ENCODE assay signal across 19 mouse cellular contexts in genomic region chr2:139859424-139860132, GRCm38 (mm10).
DNase-seq lines count a peak whose midpoint lies in the region; ATAC-seq and TF ChIP-seq lines count a peak whose summit lies in the region.
"Had no signal": no experiment of that assay in that cellular context is flagged by ENCODE, and none has a peak within 500 bp of the region (broad histone marks: within the 10 kb centered on the region; RNA-seq: fewer than 3 reads in every experiment).

No protein-coding gene starts in this region.

- TF ChIP-seq CTCF in kidney, postnatal 0 days (IDR thresholded peaks at IDR 0.05; ENCODE audit: low read depth) = no peak
- TF ChIP-seq CTCF in lung, embryonic 14.5 days (IDR thresholded peaks at IDR 0.05; ENCODE audit: low read depth) = no peak

- no peak overlapping the region for H3K4me3 ChIP-seq in kidney, postnatal 0 days (replicated peaks; ENCODE audit: low read depth, low read length)
- no peak overlapping the region for H3K4me3 ChIP-seq in lung, embryonic 14.5 days (ENCODE audit: low read depth, low read length)
- H3K4me3 ChIP-seq: heart, embryonic 15.5 days; hindbrain, embryonic 15.5 days; limb, embryonic 12.5 days; megakaryocyte, embryonic 14.5 days had no signal

- no peak overlapping the region for H3K27ac ChIP-seq in kidney, postnatal 0 days
- H3K27ac ChIP-seq in lung, embryonic 14.5 days (ENCODE audit: low read depth) = peak overlapping the region; percentile 90
- H3K27ac ChIP-seq: heart, embryonic 15.5 days; hindbrain, embryonic 15.5 days; limb, embryonic 12.5 days had no signal

- H3K4me2 ChIP-seq in kidney, postnatal 0 days (ENCODE audit: low read length) = no peak overlapping the region
- H3K4me2 ChIP-seq in lung, embryonic 14.5 days = no peak overlapping the region
- H3K4me2 ChIP-seq: heart, embryonic 15.5 days; hindbrain, embryonic 15.5 days; limb, embryonic 12.5 days had no signal

- no peaks in the 10 kb centered on the region for H3K9me3 ChIP-seq in kidney, postnatal 0 days (replicated peaks; ENCODE audit: low read length)
- no peaks in the 10 kb centered on the region for H3K9me3 ChIP-seq in lung, embryonic 14.5 days (ENCODE audit: low read depth, low read length)
- H3K9me3 ChIP-seq: heart, embryonic 15.5 days; hindbrain, embryonic 15.5 days; limb, embryonic 12.5 days; megakaryocyte, embryonic 14.5 days had no signal

- DNase-seq in urinary bladder, postnatal 14 days (ENCODE audit: low spot score) = peak; percentile 9
- no peak for DNase-seq in urinary bladder, postnatal 36 days (ENCODE audit: low spot score in 2 of 2)
- DNase-seq in kidney, postnatal 0 days (ENCODE audit: low spot score) = peak; percentile 63
- peak; percentile 98 for DNase-seq in lung, embryonic 14.5 days
- DNase-seq in lung, postnatal 36 days = peak; percentile 64
- DNase-seq in thymus, postnatal 10 days (ENCODE audit: low spot score in 2 of 2) = no peak
- DNase-seq in liver = no peak
- DNase-seq in retina, embryonic 14.5 days (ENCODE audit: low spot score) = no peak
- DNase-seq: adrenal gland, adult 2 months; cerebellum, adult 9-10 months; gastrocnemius, postnatal 25 days; heart, postnatal 4 days; thymus, postnatal 25 days had no signal

- 24% methylated on average over 3 of the region's 3 CpGs for WGBS in kidney, postnatal 0 days
- 19% methylated on average over 3 of the region's 3 CpGs for WGBS in lung, embryonic 14.5 days

- H3K36me3 ChIP-seq in kidney, postnatal 0 days (ENCODE audit: insufficient read depth, low read length) = no peaks in the 10 kb centered on the region
- H3K36me3 ChIP-seq in lung, embryonic 14.5 days (ENCODE audit: insufficient read depth) = no peaks in the 10 kb centered on the region
- H3K36me3 ChIP-seq: heart, embryonic 15.5 days; limb, embryonic 12.5 days had no signal

- ATAC-seq in kidney, postnatal 0 days (replicated peaks; ENCODE audit: low FRiP score, low read depth) = peak; percentile 71; the same call in 1 of the 2 replicates
- peak; percentile 90 for ATAC-seq in lung, embryonic 14.5 days (ENCODE audit: insufficient read depth)
- ATAC-seq: forebrain, embryonic 14.5 days; intestine, embryonic 16.5 days had no signal

- H3K9ac ChIP-seq in kidney, postnatal 0 days (ENCODE audit: low read depth, low read length) = no peak overlapping the region
- no peak overlapping the region for H3K9ac ChIP-seq in lung, embryonic 14.5 days
- H3K9ac ChIP-seq: heart, embryonic 15.5 days; hindbrain, embryonic 15.5 days; limb, embryonic 12.5 days had no signal

- H3K27me3 ChIP-seq in kidney, postnatal 0 days (ENCODE audit: insufficient read depth, low read length) = no peaks in the 10 kb centered on the region
- H3K27me3 ChIP-seq in lung, embryonic 14.5 days (ENCODE audit: insufficient read depth, low read length) = no peaks in the 10 kb centered on the region
- H3K27me3 ChIP-seq: heart, embryonic 15.5 days; hindbrain, embryonic 15.5 days; limb, embryonic 12.5 days; megakaryocyte, embryonic 14.5 days had no signal

- no peaks in the 10 kb centered on the region for H3K4me1 ChIP-seq in kidney, postnatal 0 days (replicated peaks; ENCODE audit: insufficient read depth, low read length)
- H3K4me1 ChIP-seq in lung, embryonic 14.5 days (ENCODE audit: insufficient read depth) = peaks cover 7% of the 10 kb centered on the region; the same call in 1 of the 2 replicates
- H3K4me1 ChIP-seq: heart, embryonic 15.5 days; hindbrain, embryonic 15.5 days; limb, embryonic 12.5 days; megakaryocyte, embryonic 14.5 days had no signal

Comparison
In these comparisons a context has a peak if more than half of its experiments do, and no peak if none do; other contexts are left out.
1. DNase-seq: peak in urinary bladder, postnatal 14 days (single experiment), kidney, postnatal 0 days (single experiment), lung, embryonic 14.5 days (single experiment) and lung, postnatal 36 days (single experiment); none in urinary bladder, postnatal 36 days (0 of 2), thymus, postnatal 10 days (0 of 2), liver (single experiment) and retina, embryonic 14.5 days (single experiment).